Mouse (Mus musculus) stomach, postnatal 0 days (tissue): ENCODE results near the gene Wwc1. TPM values are rescaled to one million over a fixed set of nuclear protein-coding genes. Genes with fewer than 3 reads are reported as not detected.

Source experiments
- ATAC-seq: fragments of 200-750 bp; cut with Nextera tagmentation; 2 replicates; pipeline ENCODE4 v1.8.0; 2017; ENCODE audit not compliant: low FRiP score, low TSS enrichment
- DNase-seq: peaks from one replicate; pipeline ENCODE4 v3.0.0-alpha.2; 2016; ENCODE audit warnings: low spot score
- H3K27ac ChIP-seq: fragments of 300-500 bp; sonication (generic); replicated peaks from 2 replicates; pipeline ENCODE4 v1.5.1; 2014; ENCODE audit warnings: mild to moderate bottlenecking, control low read depth
- H3K27me3 ChIP-seq: fragments of 300-500 bp; sonication (generic); 2 replicates; pipeline ENCODE4 v1.6.1; 2014; ENCODE audit warnings: low read length; ENCODE audit not compliant: control insufficient read depth, insufficient read depth
- H3K36me3 ChIP-seq: fragments of 300-500 bp; sonication (generic); 2 replicates; pipeline ENCODE4 v1.6.1; 2014; ENCODE audit warnings: low read length, mixed read lengths; ENCODE audit not compliant: control insufficient read depth, insufficient read depth
- H3K4me1 ChIP-seq: fragments of 300-500 bp; sonication (generic); replicated peaks from 2 replicates; pipeline ENCODE4 v1.6.1; 2014; ENCODE audit warnings: antibody characterized with exemption; ENCODE audit not compliant: control insufficient read depth, insufficient read depth
- H3K4me2 ChIP-seq: fragments of 300-500 bp; sonication (generic); replicated peaks from 2 replicates; pipeline ENCODE4 v1.6.1; 2014; ENCODE audit warnings: low read depth, mild to moderate bottlenecking, control low read depth, moderate library complexity
- H3K4me3 ChIP-seq: fragments of 300-500 bp; sonication (generic); 2 replicates; pipeline ENCODE4 v1.5.1; 2014; ENCODE audit warnings: low read depth, low read length, control low read depth
- H3K9ac ChIP-seq: fragments of 300-500 bp; sonication (generic); 2 replicates; pipeline ENCODE4 v1.6.1; 2014; ENCODE audit warnings: mild to moderate bottlenecking, low read length, control low read depth, mixed read lengths
- H3K9me3 ChIP-seq: fragments of 300-500 bp; sonication (generic); 2 replicates; pipeline ENCODE4 v1.6.1; 2016; ENCODE audit warnings: low read length; ENCODE audit not compliant: control insufficient read depth
- CTCF ChIP-seq: IDR thresholded peaks from 2 replicates; pipeline ENCODE4 v1.5.1; 2016; ENCODE audit warnings: antibody characterized with exemption, low read depth, mild to moderate bottlenecking, moderate library complexity
- EP300 ChIP-seq: optimal IDR thresholded peaks from 2 replicates; pipeline ENCODE3; 2016; ENCODE audit warnings: antibody characterized with exemption
- WGBS: fragments of 180-500 bp; shearing (Covaris S2); extraction: QIAGEN DNeasy Blood & Tissue Kit; methylation state at CpG from one replicate; pipeline ENCODE4 v1.1.7; 2014; 5-methylcytosine and 5-hydroxymethylcytosine counted together
- polyA plus RNA-seq: library from polyadenylated mRNA; unstranded; fragments of >200 nt; fragmentation: Nextera tagmentation; extraction: Ambion mirVana; gene quantifications from 2 replicates; pipeline ENCODE4 v1.2.1, GENCODE M21; 2015

The Wwc1 gene
- 7.8 and 9.0 TPM in 2 replicates for polyA plus RNA-seq

DNA sequence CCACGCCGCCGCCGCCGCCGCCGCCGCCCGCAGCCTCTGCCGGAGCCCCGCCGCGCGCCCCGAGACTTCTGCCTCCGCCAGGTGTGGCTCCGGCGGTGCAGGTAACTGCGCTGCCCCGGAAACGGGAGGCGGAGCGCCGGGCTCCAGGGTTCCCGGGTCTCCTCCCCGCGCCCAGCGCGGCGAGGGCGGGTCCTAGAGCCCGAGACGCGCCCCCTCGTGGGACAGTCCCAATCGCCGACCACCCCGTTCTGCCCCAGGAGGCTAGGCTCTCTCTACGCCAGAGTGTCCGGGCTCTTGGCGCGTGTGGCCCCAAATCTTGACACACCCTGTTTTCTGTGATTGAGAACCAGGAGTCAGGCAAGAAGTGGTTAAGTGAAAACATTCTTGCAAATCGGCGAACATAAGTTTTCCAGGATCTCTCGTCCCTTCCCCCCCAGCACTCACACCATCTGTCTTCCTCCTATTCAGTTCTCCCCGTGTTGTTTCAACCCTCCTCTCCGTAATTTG is at the start of gene Wwc1:
Wwc1 (minus strand) TSS at position 117 of the 507 bp plus-strand sequence.
- no peaks in the 10 kb centered on the region for H3K4me1 ChIP-seq
- peak; percentile 79 for ATAC-seq
- no peaks in the 10 kb centered on the region for H3K9me3 ChIP-seq
- peak; percentile 88 for DNase-seq
- peak within 1 kb of the TSS; percentile 88 for H3K4me2 ChIP-seq
- peak within 1 kb of the TSS; percentile 78 for H3K27ac ChIP-seq
- no peaks in the 10 kb centered on the region for H3K36me3 ChIP-seq
- TF ChIP-seq CTCF = peak; percentile 50
- TF ChIP-seq EP300 = no peak
- peak within 1 kb of the TSS; percentile 75 for H3K9ac ChIP-seq
- under 1% methylated on average over 32 of the region's 47 CpGs for WGBS
- no peaks in the 10 kb centered on the region for H3K27me3 ChIP-seq
- H3K4me3 ChIP-seq = peak within 1 kb of the TSS; percentile 63

DNA sequence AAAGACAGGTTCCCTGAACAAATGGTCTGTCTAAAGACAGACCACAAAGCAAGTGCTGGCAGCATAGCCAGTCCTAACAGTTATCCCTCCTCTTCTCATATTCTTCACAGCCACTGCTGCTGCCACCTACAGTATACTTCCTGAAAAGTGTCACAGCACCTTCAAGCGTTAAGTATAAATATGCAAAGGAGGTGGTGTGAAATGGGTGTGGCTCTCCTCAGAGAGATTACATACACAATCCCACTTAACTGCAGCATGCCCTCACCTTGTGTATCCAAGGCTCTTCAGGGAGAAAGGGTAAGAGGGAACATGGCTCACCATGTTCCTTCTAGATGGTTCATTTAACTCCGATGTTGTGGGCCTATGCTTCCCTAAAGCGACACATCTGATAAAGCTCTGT is 39.7 kb upstream of the Wwc1 start:
- ATAC-seq (peak; percentile 47; the same call in 1 of the 2 replicates), DNase-seq (no peak)
- Histone ChIP-seq H3K4me2 (no peak overlapping the region), H3K9me3 (no peaks in the 10 kb centered on the region), H3K27me3 (no peaks in the 10 kb centered on the region), H3K36me3 (no peaks in the 10 kb centered on the region), H3K27ac (no peak overlapping the region), H3K9ac (no peak overlapping the region), H3K4me3 (no peak overlapping the region), H3K4me1 (no peaks in the 10 kb centered on the region)
- TF ChIP-seq CTCF = peak; percentile 42
- TF ChIP-seq EP300 = no peak
- WGBS = 52% methylated on average over 3 of the region's 3 CpGs

DNA sequence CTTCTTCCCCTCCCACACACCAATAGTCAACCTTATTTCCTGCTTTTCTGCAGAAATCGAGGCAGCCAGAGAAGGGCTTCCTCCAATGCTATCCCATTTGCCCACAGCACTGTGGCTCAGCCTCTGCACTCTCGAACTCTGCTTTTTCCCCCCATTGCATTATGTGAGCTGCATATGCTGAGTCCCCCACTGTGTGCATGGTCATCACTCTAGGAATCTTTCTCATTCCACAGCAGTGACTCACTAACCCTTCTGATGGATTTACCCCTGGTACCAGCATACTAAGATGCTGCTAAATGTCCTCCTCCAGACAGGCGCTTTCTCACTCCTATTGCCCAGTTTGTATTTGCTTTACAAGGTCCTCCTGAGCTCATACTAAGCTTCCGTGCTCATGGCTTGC is 32.9 kb upstream of the Wwc1 start:
- no peak overlapping the region for H3K9ac ChIP-seq
- H3K4me3 ChIP-seq = no peak overlapping the region
- no peaks in the 10 kb centered on the region for H3K36me3 ChIP-seq
- ATAC-seq = no peak
- H3K4me2 ChIP-seq = no peak overlapping the region
- no peak for DNase-seq
- H3K4me1 ChIP-seq = no peaks in the 10 kb centered on the region
- TF ChIP-seq EP300 (no peak), CTCF (no peak)
- H3K27me3 ChIP-seq = no peaks in the 10 kb centered on the region
- no peaks in the 10 kb centered on the region for H3K9me3 ChIP-seq
- WGBS = 71% methylated on average over 4 of the region's 4 CpGs
- no peak overlapping the region for H3K27ac ChIP-seq

DNA sequence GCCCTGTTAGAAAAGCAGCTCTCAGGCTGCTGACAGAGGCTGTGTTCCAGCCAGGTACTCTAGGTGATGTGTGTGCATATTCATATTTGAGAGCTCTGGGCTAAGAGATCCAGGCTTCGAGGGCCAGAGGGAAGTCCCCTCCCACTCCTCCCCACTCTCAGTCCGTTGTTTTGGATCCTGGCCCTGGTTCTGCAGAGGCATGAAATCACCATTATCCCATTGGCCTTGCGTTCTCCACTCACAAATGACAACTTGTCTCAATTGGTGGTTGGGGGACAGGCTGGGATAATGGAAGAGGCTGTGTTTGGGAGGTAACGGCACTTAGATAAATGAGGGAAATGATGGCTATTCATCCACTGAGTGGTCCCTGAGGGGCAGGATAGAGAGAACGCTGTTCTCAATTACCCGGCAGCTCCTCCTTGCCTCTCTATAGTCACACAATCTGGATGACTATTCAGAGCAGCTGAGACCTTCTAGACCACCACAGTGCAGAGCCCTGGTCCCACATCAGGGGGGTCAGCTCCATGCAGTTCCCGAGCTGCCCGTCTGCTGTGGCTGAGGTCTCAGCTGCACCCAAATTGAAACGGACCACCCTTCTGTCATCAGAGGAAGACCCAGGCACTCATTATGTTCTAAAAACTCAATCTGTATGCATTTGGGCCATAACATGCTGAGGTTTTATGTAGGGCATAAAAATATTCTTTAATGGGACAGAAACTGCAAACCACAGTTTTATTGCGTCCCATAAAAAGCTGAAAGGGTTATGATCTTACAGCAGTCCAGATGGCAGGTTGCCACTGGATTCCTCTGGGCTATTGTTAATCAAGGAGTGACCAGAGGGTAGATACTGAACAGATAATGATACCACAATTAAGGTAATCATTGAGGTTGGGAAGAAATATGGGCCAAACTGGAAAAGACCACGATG is 29.2 kb upstream of the Wwc1 start:
- Histone ChIP-seq H3K27ac (no peak overlapping the region), H3K9ac (no peak overlapping the region), H3K36me3 (no peaks in the 10 kb centered on the region), H3K4me3 (no peak overlapping the region), H3K27me3 (no peaks in the 10 kb centered on the region), H3K4me1 (no peaks in the 10 kb centered on the region), H3K4me2 (no peak overlapping the region), H3K9me3 (no peaks in the 10 kb centered on the region)
- WGBS = 76% methylated on average over 11 of the region's 11 CpGs
- ATAC-seq (no peak), DNase-seq (no peak)
- TF ChIP-seq EP300 = no peak
- TF ChIP-seq CTCF = no peak

DNA sequence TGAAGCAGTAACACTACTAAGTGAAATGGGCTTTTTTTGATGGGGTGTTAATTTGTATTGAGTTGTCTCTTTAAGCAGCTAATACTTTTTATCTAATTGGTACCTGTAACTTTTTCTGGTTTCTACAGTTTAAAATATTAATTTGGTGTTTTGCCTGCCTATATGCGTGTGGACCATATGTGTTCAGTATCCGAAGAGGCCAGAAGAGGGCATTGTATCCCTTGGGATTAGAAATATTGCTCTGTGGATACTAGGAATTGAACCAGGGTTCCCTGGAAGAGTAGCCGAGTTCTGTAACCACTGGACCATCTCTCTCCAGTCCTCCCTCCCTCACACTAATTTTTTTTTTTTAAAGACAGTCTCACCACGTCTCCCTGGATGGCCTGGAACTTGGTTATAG is 22.6 kb upstream of the Wwc1 start:
- DNase-seq = no peak
- TF ChIP-seq EP300 (no peak), CTCF (peak; percentile 56)
- Histone ChIP-seq H3K27me3 (no peaks in the 10 kb centered on the region), H3K27ac (no peak overlapping the region), H3K9me3 (no peaks in the 10 kb centered on the region), H3K9ac (no peak overlapping the region), H3K4me1 (no peaks in the 10 kb centered on the region), H3K4me2 (no peak overlapping the region), H3K36me3 (no peaks in the 10 kb centered on the region), H3K4me3 (no peak overlapping the region)
- ATAC-seq = no peak
- 45% methylated on average over 4 of the region's 4 CpGs for WGBS
